Mouse (Mus musculus) bone marrow, adult 2 months (tissue): ENCODE measurements around the gene Abca7.

Experiments
- CTCF ChIP-seq: fragments of 200-500 bp; IDR thresholded peaks from 2 replicates; pipeline ENCODE4 v1.5.1; 2011; ENCODE audit warnings: low read length, control low read depth; ENCODE audit not compliant: control insufficient read depth, insufficient read depth
- POLR2A ChIP-seq: fragments of 200-500 bp; IDR thresholded peaks from 2 replicates; pipeline ENCODE4 v1.6.1; 2011; ENCODE audit warnings: low read depth, mild to moderate bottlenecking, control low read depth, low read length, borderline replicate concordance; ENCODE audit not compliant: control insufficient read depth

DNA sequence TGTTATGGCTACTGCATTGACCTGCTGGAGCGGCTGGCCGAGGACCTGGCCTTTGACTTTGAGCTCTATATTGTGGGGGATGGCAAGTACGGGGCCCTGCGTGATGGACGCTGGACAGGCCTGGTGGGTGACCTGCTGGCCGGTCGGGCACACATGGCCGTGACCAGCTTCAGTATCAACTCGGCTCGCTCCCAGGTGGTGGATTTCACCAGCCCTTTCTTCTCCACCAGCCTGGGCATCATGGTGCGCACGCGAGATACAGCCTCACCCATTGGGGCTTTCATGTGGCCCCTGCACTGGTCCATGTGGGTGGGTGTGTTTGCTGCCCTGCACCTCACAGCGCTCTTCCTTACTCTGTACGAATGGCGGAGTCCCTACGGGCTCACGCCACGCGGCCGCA lies 22.2 kb upstream of the Abca7 start:
- TF ChIP-seq CTCF (no peak), POLR2A (no peak)
